8 mouse cellular contexts compared by ENCODE assay signal in genomic region chr6:99521038-99521640, GRCm38 (mm10). TPM values are rescaled to one million over a fixed set of nuclear protein-coding genes. Genes with fewer than 3 reads are reported as not detected.
A peak's percentile ranks its signal among the peaks of the same experiment; 100 is the strongest.
DNase-seq lines count a peak whose midpoint lies in the region; ATAC-seq lines count a peak whose summit lies in the region.

No protein-coding gene starts in this region.

- WGBS in liver, embryonic 13.5 days (ENCODE audit: insufficient replicate concordance) = under 1% methylated on average over 54 of the region's 54 CpGs

- peak; percentile 38 to 53 for DNase-seq in right cerebral cortex, adult 2 months (ENCODE audit: low spot score in 2 of 2)
- no peak for DNase-seq in right cerebral cortex, adult 18-20 months
- DNase-seq in embryo, embryonic 11.5 days (ENCODE audit: low read depth, low spot score) = peak; percentile 62
- DNase-seq in heart, adult 8-10 months (ENCODE audit: low spot score) = peak; percentile 53
- DNase-seq in kidney, adult 9 months = peak; percentile 38
- DNase-seq in liver, embryonic 13.5 days = peak; percentile 19
- peak; percentile 9 to 23 for DNase-seq in natural killer cell, adult 2 months (ENCODE audit: low spot score in 2 of 2)
- peak; percentile 25 to 47 for DNase-seq in thymus, adult 18-20 months

- H3K4me3 ChIP-seq in liver, embryonic 13.5 days (replicated peaks) = peak overlapping the region; percentile 81

- peak overlapping the region; percentile 93 for H3K27ac ChIP-seq in liver, embryonic 13.5 days

- H3K4me2 ChIP-seq in liver, embryonic 13.5 days = peak overlapping the region; percentile 91

- H3K36me3 ChIP-seq in liver, embryonic 13.5 days = peaks cover 3% of the 10 kb centered on the region; the same call in 1 of the 2 replicates

- peak overlapping the region; percentile 85 for H3K9ac ChIP-seq in liver, embryonic 13.5 days

- no peaks in the 10 kb centered on the region for H3K9me3 ChIP-seq in liver, embryonic 13.5 days (replicated peaks)

- ATAC-seq in liver, embryonic 13.5 days (ENCODE audit: low read depth) = peak; percentile 57

- peaks cover 25% of the 10 kb centered on the region for H3K27me3 ChIP-seq in liver, embryonic 13.5 days

- peaks cover 16% of the 10 kb centered on the region for H3K4me1 ChIP-seq in liver, embryonic 13.5 days (replicated peaks)

RNA-seq across cellular contexts. Expression of gene Foxp1, which starts 1.4 kb away (rescaled TPM):
- total RNA-seq in heart, adult 8-10 months (2022) = 10 to 100 TPM; 27.2 to 37.3 (median 31.2) TPM
- polyA plus RNA-seq in liver, embryonic 13.5 days (2015; fragmentation: Nextera tagmentation; extraction: Ambion mirVana) = 14.2 and 16.7 TPM in 2 replicates
